Mouse (Mus musculus): Measurements from ENCODE around the gene Gm10277. TPM values are rescaled to one million over a fixed set of nuclear protein-coding genes. Genes with fewer than 3 reads are reported as not detected.

The Gm10277 gene
- polyA plus RNA-seq, 1 experiment from 2014 or later, result 0.39 TPM

GRCm38 (mm10) chr11:77784894-77785293, 2.7 kb downstream of the Gm10277 start:
- Histone ChIP-seq H3K4me3 (replicated peaks) (peak overlapping the region; percentile 47), H3K4me1 (replicated peaks) (peaks cover 92% of the 10 kb centered on the region), H3K36me3 (replicated peaks) (peaks cover 14% of the 10 kb centered on the region; the same call in 1 of the 2 replicates), H3K27ac (replicated peaks) (peak overlapping the region; percentile 91), H3K9ac (peak overlapping the region; percentile 50), H3K9me3 (replicated peaks) (no peaks in the 10 kb centered on the region), H3K4me2 (peak overlapping the region; percentile 83), H3K27me3 (no peaks in the 10 kb centered on the region)
- 20% methylated on average over 9 of the region's 9 CpGs for WGBS (ENCODE audit: insufficient replicate concordance)
- ATAC-seq (ENCODE audit: insufficient read depth), result peak; percentile 79

- H3K27ac ChIP-seq (replicated peaks), result peak overlapping the region; percentile 91
- no peaks in the 10 kb centered on the region for H3K9me3 ChIP-seq (replicated peaks)
- WGBS (ENCODE audit: insufficient replicate concordance), result 11% methylated on average over 18 of the region's 18 CpGs
- peak; percentile 66 for ATAC-seq (ENCODE audit: insufficient read depth)
- H3K4me3 ChIP-seq (replicated peaks), result peak overlapping the region; percentile 47
- no peaks in the 10 kb centered on the region for H3K27me3 ChIP-seq
- peaks cover 18% of the 10 kb centered on the region; the same call in 1 of the 2 replicates for H3K36me3 ChIP-seq (replicated peaks)
- H3K4me2 ChIP-seq, result peak overlapping the region; percentile 83
- H3K4me1 ChIP-seq (replicated peaks), result peaks cover 93% of the 10 kb centered on the region
- peak overlapping the region; percentile 50 for H3K9ac ChIP-seq
These were observed 3.5 kb downstream of the Gm10277 start for GRCm38 (mm10) chr11:77783747-77784646.

GRCm38 (mm10) chr11:77783211-77783746, 4.3 kb downstream of the Gm10277 start:
- Histone ChIP-seq H3K9ac (peak overlapping the region; percentile 50), H3K27me3 (no peaks in the 10 kb centered on the region), H3K36me3 (replicated peaks) (peaks cover 26% of the 10 kb centered on the region), H3K4me1 (replicated peaks) (peaks cover 92% of the 10 kb centered on the region), H3K27ac (replicated peaks) (peak overlapping the region; percentile 91), H3K9me3 (replicated peaks) (no peaks in the 10 kb centered on the region), H3K4me2 (peak overlapping the region; percentile 83), H3K4me3 (replicated peaks) (peak overlapping the region; percentile 47; the same call in 1 of the 2 replicates)
- peak; percentile 8; the same call in 1 of the 2 replicates for ATAC-seq (ENCODE audit: insufficient read depth)
- 41% methylated on average over 10 of the region's 10 CpGs for WGBS (ENCODE audit: insufficient replicate concordance)

GRCm38 (mm10) chr11:77782104-77782815, 5.3 kb downstream of the Gm10277 start:
- Histone ChIP-seq H3K9ac (no peak overlapping the region), H3K4me1 (replicated peaks) (peaks cover 87% of the 10 kb centered on the region), H3K4me3 (replicated peaks) (no peak overlapping the region), H3K27ac (replicated peaks) (peak overlapping the region; percentile 91), H3K27me3 (no peaks in the 10 kb centered on the region), H3K9me3 (replicated peaks) (no peaks in the 10 kb centered on the region), H3K36me3 (replicated peaks) (peaks cover 36% of the 10 kb centered on the region), H3K4me2 (no peak overlapping the region)
- no peak for ATAC-seq (ENCODE audit: insufficient read depth)
- 71% methylated on average over 7 of the region's 7 CpGs for WGBS (ENCODE audit: insufficient replicate concordance)

DNA sequence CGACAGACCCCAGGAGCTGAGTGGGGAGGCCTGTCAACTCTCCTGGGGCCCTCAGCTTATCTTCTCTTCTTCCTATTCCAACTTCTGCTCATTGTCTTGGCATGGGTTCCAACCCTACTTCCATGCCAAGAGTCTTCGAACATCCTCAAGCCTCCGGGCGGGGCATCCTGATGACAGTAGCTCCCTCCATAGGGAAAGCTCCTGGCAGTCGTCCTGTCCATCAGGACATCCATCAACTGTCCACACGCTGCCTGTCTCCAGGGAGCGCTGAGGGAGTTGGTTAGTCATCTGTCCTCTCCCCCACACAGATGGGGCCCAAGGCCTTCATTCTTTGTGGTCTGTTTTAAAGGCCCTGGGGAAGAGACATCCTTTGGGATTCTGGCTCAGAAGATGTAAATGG, 6.5 kb downstream of the Gm10277 start:
- Histone ChIP-seq H3K27me3 (no peaks in the 10 kb centered on the region), H3K36me3 (replicated peaks) (peaks cover 42% of the 10 kb centered on the region), H3K27ac (replicated peaks) (peak overlapping the region; percentile 54; the same call in 1 of the 2 replicates), H3K4me2 (no peak overlapping the region), H3K9ac (no peak overlapping the region), H3K4me1 (replicated peaks) (peaks cover 78% of the 10 kb centered on the region), H3K9me3 (replicated peaks) (no peaks in the 10 kb centered on the region), H3K4me3 (replicated peaks) (no peak overlapping the region)
- WGBS (ENCODE audit: insufficient replicate concordance), result 72% methylated on average over 7 of the region's 7 CpGs
- no peak for ATAC-seq (ENCODE audit: insufficient read depth)

GRCm38 (mm10) chr11:77779240-77779639, 8.3 kb downstream of the Gm10277 start:
- Histone ChIP-seq H3K4me1 (replicated peaks) (peaks cover 72% of the 10 kb centered on the region), H3K4me3 (replicated peaks) (no peak overlapping the region), H3K9ac (no peak overlapping the region), H3K27ac (replicated peaks) (no peak overlapping the region), H3K36me3 (replicated peaks) (peaks cover 42% of the 10 kb centered on the region), H3K4me2 (no peak overlapping the region), H3K27me3 (no peaks in the 10 kb centered on the region), H3K9me3 (replicated peaks) (no peaks in the 10 kb centered on the region)
- no peak for ATAC-seq (ENCODE audit: insufficient read depth)
- 67% methylated on average over 1 of the region's 1 CpGs for WGBS (ENCODE audit: insufficient replicate concordance)

DNA sequence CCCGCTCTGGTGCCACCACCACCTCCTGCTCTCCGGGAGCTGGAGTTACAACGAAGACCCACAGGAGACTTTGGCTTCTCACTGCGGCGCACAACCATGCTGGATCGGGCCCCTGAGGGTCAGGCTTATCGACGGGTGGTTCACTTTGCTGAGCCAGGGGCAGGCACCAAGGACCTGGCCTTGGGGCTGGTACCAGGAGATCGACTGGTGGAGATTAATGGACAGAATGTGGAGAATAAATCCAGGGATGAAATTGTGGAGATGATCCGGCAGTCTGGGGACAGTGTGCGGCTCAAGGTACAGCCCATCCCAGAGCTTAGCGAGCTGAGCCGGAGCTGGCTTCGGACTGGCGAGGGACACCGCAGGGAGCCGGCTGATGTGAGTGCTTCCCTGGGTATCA, 9.6 kb downstream of the Gm10277 start:
- ATAC-seq (ENCODE audit: insufficient read depth), result no peak
- H3K4me1 ChIP-seq (replicated peaks), result peaks cover 70% of the 10 kb centered on the region
- no peak overlapping the region for H3K9ac ChIP-seq
- no peak overlapping the region for H3K4me2 ChIP-seq
- no peaks in the 10 kb centered on the region for H3K27me3 ChIP-seq
- 88% methylated on average over 17 of the region's 17 CpGs for WGBS (ENCODE audit: insufficient replicate concordance)
- H3K27ac ChIP-seq (replicated peaks), result no peak overlapping the region
- H3K36me3 ChIP-seq (replicated peaks), result peaks cover 42% of the 10 kb centered on the region
- no peaks in the 10 kb centered on the region for H3K9me3 ChIP-seq (replicated peaks)
- no peak overlapping the region for H3K4me3 ChIP-seq (replicated peaks)

- ATAC-seq (ENCODE audit: insufficient read depth), result no peak
- no peak overlapping the region for H3K4me3 ChIP-seq (replicated peaks)
- WGBS (ENCODE audit: insufficient replicate concordance), result 88% methylated on average over 17 of the region's 17 CpGs
- H3K4me1 ChIP-seq (replicated peaks), result peaks cover 70% of the 10 kb centered on the region
- H3K4me2 ChIP-seq, result no peak overlapping the region
- H3K27ac ChIP-seq (replicated peaks), result no peak overlapping the region
- no peaks in the 10 kb centered on the region for H3K27me3 ChIP-seq
- H3K9me3 ChIP-seq (replicated peaks), result no peaks in the 10 kb centered on the region
- no peak overlapping the region for H3K9ac ChIP-seq
- peaks cover 42% of the 10 kb centered on the region for H3K36me3 ChIP-seq (replicated peaks)
These were observed 10.1 kb downstream of the Gm10277 start for GRCm38 (mm10) chr11:77777436-77777835.

DNA sequence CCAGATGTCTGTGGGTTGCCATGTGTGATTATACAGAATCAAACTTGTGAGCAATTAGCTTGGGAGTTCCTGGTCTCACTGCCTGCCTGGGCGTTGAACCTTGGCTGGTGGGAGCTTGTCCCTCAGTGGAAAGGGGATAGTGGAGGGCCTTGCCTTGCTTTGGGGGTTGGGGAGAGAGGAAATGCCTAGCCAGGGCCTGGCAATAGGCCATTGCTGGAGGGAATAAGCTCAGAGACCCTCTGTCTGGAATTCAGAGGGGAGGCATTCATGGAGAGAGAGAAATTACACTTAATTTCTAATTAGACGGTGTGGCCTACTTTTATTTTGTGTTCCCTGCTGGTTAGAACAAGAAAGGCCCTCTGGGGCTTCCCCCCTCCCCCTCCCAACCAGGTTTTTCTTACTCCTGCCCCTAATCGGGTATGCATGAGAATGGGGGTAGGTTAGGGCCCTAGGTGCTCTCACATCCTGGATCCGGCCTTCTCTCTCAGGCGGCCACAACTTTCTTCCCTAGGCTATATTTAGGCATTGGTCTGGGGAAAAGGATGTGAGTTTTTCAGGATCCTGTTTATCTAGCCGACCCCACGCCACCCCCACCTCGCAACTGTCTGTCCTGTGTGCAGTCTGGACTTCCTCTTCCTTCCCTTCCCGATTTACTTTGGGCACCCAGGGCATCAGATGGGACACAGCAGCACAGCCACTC, 11.7 kb downstream of the Gm10277 start:
- H3K36me3 ChIP-seq (replicated peaks), result peaks cover 34% of the 10 kb centered on the region
- H3K4me3 ChIP-seq (replicated peaks), result no peak overlapping the region
- H3K27me3 ChIP-seq, result no peaks in the 10 kb centered on the region
- WGBS (ENCODE audit: insufficient replicate concordance), result 30% methylated on average over 9 of the region's 9 CpGs
- ATAC-seq (ENCODE audit: insufficient read depth), result no peak
- H3K4me2 ChIP-seq, result no peak overlapping the region
- no peak overlapping the region for H3K9ac ChIP-seq
- H3K9me3 ChIP-seq (replicated peaks), result no peaks in the 10 kb centered on the region
- peaks cover 70% of the 10 kb centered on the region for H3K4me1 ChIP-seq (replicated peaks)
- H3K27ac ChIP-seq (replicated peaks), result 0 out of 2 replicates have a peak overlapping the region, but pooled peaks have one; percentile 14

DNA sequence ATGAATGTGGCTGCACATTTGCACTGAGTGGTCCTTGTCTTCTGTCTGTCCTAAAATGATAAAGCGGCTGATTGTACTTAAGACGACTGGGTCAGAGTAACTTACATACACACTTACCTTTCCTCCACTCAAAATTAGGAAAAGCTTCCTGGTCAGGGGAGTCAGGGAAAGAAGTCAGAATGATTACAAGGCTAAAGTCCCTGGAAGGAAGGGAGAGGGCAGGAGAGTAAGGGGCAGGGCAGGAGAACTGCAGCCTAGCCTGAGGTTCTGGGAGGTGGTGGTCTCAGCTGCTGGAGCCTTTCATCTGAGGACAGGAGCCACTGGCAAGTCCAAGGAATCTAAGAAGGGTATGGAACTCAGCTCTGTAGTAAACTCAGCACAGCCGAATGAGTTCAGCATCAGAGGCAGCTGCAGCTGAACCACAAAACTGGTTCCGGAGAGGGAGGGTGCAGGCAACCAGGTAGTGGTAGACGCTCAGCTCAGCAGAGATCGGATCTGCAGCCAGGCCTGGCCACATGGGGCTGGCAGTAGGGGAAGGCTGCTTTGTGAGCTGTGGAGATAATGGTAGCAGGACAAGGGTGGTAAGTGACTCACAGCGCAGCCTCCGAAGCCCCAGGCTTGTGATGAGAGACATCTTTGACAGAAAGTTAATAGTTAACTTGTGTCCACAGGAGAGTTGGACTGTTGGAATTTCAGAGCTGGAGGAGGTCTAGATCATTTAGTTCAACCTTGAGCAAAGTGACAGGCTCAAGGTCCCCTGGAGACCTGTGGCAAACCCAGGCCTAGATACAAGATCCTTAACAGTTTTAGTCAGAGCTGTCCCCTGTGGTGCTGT, 15.5 kb downstream of the Gm10277 start:
- Histone ChIP-seq H3K27ac (replicated peaks) (peak overlapping the region; percentile 82), H3K4me2 (peak overlapping the region; percentile 53), H3K4me3 (replicated peaks) (peak overlapping the region; percentile 7; the same call in 1 of the 2 replicates), H3K36me3 (replicated peaks) (peaks cover 5% of the 10 kb centered on the region), H3K27me3 (no peaks in the 10 kb centered on the region), H3K4me1 (replicated peaks) (peaks cover 79% of the 10 kb centered on the region), H3K9ac (peak overlapping the region; percentile 16; the same call in 1 of the 2 replicates), H3K9me3 (replicated peaks) (no peaks in the 10 kb centered on the region)
- WGBS (ENCODE audit: insufficient replicate concordance), result 12% methylated on average over 8 of the region's 8 CpGs
- ATAC-seq (ENCODE audit: insufficient read depth), result peak; percentile 83

Data from liver, embryonic 15.5 days (tissue).